Mouse (Mus musculus) liver, postnatal 0 days (tissue): ENCODE measurements around the gene Akap2. TPM values are rescaled to one million over a fixed set of nuclear protein-coding genes. Genes with fewer than 3 reads are reported as not detected.

Experiments
- ATAC-seq: fragments of 200-750 bp; cut with Nextera tagmentation; 2 replicates; pipeline ENCODE4 v1.8.0; 2017; ENCODE audit warnings: mild to moderate bottlenecking, moderate library complexity
- DNase-seq: peaks from one replicate; pipeline ENCODE4 v3.0.0-alpha.2; 2016
- H3K27ac ChIP-seq: fragments of 300-500 bp; sonication (generic); 2 replicates; pipeline ENCODE4 v1.5.1; 2014; ENCODE audit warnings: antibody characterized with exemption, moderate library complexity, mild to moderate bottlenecking, low read depth
- H3K27me3 ChIP-seq: fragments of 300-500 bp; sonication (generic); 2 replicates; pipeline ENCODE4 v1.6.1; 2014; ENCODE audit warnings: low read length, control low read depth, mixed read lengths; ENCODE audit not compliant: insufficient read depth
- H3K36me3 ChIP-seq: fragments of 300-500 bp; sonication (generic); replicated peaks from 2 replicates; pipeline ENCODE4 v1.6.1; 2014; ENCODE audit warnings: mild to moderate bottlenecking, control low read depth, low read length, moderate library complexity, mixed read lengths; ENCODE audit not compliant: insufficient read depth
- H3K4me1 ChIP-seq: fragments of 300-500 bp; sonication (generic); 2 replicates; pipeline ENCODE4 v1.6.1; 2014; ENCODE audit warnings: antibody characterized with exemption, mild to moderate bottlenecking, control low read depth; ENCODE audit not compliant: insufficient read depth
- H3K4me2 ChIP-seq: fragments of 300-500 bp; sonication (generic); 2 replicates; pipeline ENCODE4 v1.6.1; 2014; ENCODE audit warnings: low read depth, mild to moderate bottlenecking, low read length, moderate library complexity, mixed read lengths
- H3K4me3 ChIP-seq: fragments of 300-500 bp; sonication (generic); 2 replicates; pipeline ENCODE4 v1.5.1; 2014; ENCODE audit warnings: low read depth, low read length
- H3K9ac ChIP-seq: fragments of 300-500 bp; sonication (generic); replicated peaks from 2 replicates; pipeline ENCODE4 v1.6.1; 2014; ENCODE audit warnings: mild to moderate bottlenecking, moderate library complexity
- H3K9me3 ChIP-seq: fragments of 300-500 bp; sonication (generic); 2 replicates; pipeline ENCODE4 v1.6.1; 2016; ENCODE audit warnings: mild to moderate bottlenecking, control low read depth, low read length, mixed read lengths
- CTCF ChIP-seq: sonication (generic); IDR thresholded peaks from 2 replicates; pipeline ENCODE4 v1.5.1; 2016; ENCODE audit warnings: antibody characterized with exemption, low read depth
- EP300 ChIP-seq: IDR thresholded peaks from 2 replicates; pipeline ENCODE4 v1.6.1; 2016; ENCODE audit warnings: antibody characterized with exemption, low read depth, mild to moderate bottlenecking
- WGBS: fragments of 180-500 bp; shearing (Covaris S2); extraction: QIAGEN DNeasy Blood & Tissue Kit; methylation state at CpG from one replicate; pipeline ENCODE4 v1.1.7; 2014; ENCODE audit not compliant: insufficient replicate concordance; 5-methylcytosine and 5-hydroxymethylcytosine counted together
- polyA plus RNA-seq: library from polyadenylated mRNA; unstranded; fragments of >200 nt; fragmentation: Nextera tagmentation; extraction: Ambion mirVana; gene quantifications from 2 replicates; pipeline ENCODE4 v1.2.1, GENCODE M21; 2015

Akap2 gene
- polyA plus RNA-seq, 1 experiment from 2014 or later: 1.9 TPM

- no peak overlapping the region for H3K27ac ChIP-seq
- no peaks in the 10 kb centered on the region; the same call in 1 of the 2 replicates for H3K4me1 ChIP-seq
- H3K4me3 ChIP-seq: no peak overlapping the region
- H3K9ac ChIP-seq: no peak overlapping the region
- 76% methylated on average over 6 of the region's 6 CpGs for WGBS
- no peak overlapping the region for H3K4me2 ChIP-seq
- H3K36me3 ChIP-seq: no peaks in the 10 kb centered on the region
- ATAC-seq: no peak
- no peak for DNase-seq
- no peaks in the 10 kb centered on the region for H3K27me3 ChIP-seq
- TF ChIP-seq EP300: no peak
- no peak for TF ChIP-seq CTCF
- H3K9me3 ChIP-seq: no peaks in the 10 kb centered on the region
Measured at GRCm38 (mm10) chr4:57924556-57925071, 207.2 kb downstream of the Akap2 start.

GRCm38 (mm10) chr4:57927464-57928205, 210.2 kb downstream of the Akap2 start:
- DNase-seq: no peak
- Histone ChIP-seq H3K4me1 (peaks cover 6% of the 10 kb centered on the region; the same call in 1 of the 2 replicates), H3K9me3 (no peaks in the 10 kb centered on the region), H3K4me2 (no peak overlapping the region), H3K27me3 (no peaks in the 10 kb centered on the region), H3K4me3 (no peak overlapping the region), H3K27ac (no peak overlapping the region), H3K36me3 (no peaks in the 10 kb centered on the region), H3K9ac (no peak overlapping the region)
- no peak for ATAC-seq
- no peak for TF ChIP-seq EP300
- peak; percentile 73 for TF ChIP-seq CTCF
- 19% methylated on average over 3 of the region's 3 CpGs for WGBS

- peaks cover 6% of the 10 kb centered on the region; the same call in 1 of the 2 replicates for H3K4me1 ChIP-seq
- no peaks in the 10 kb centered on the region for H3K36me3 ChIP-seq
- no peaks in the 10 kb centered on the region for H3K9me3 ChIP-seq
- ATAC-seq (peak; percentile 44; the same call in 1 of the 2 replicates), DNase-seq (no peak)
- no peak overlapping the region for H3K9ac ChIP-seq
- no peaks in the 10 kb centered on the region for H3K27me3 ChIP-seq
- 35% methylated on average over 5 of the region's 5 CpGs for WGBS
- no peak overlapping the region for H3K27ac ChIP-seq
- H3K4me2 ChIP-seq: no peak overlapping the region
- TF ChIP-seq EP300 (no peak), CTCF (no peak)
- H3K4me3 ChIP-seq: no peak overlapping the region
Measured at GRCm38 (mm10) chr4:57930559-57931170, 213.2 kb downstream of the Akap2 start.

GRCm38 (mm10) chr4:57934181-57934580, 216.7 kb downstream of the Akap2 start:
- ATAC-seq (no peak), DNase-seq (no peak)
- no peaks in the 10 kb centered on the region for H3K9me3 ChIP-seq
- no peak overlapping the region for H3K27ac ChIP-seq
- H3K4me3 ChIP-seq: no peak overlapping the region
- H3K4me2 ChIP-seq: no peak overlapping the region
- no peaks in the 10 kb centered on the region for H3K27me3 ChIP-seq
- H3K9ac ChIP-seq: no peak overlapping the region
- H3K36me3 ChIP-seq: no peaks in the 10 kb centered on the region
- H3K4me1 ChIP-seq: peaks cover 6% of the 10 kb centered on the region; the same call in 1 of the 2 replicates
- WGBS: 61% methylated on average over 5 of the region's 5 CpGs
- no peak for TF ChIP-seq EP300
- no peak for TF ChIP-seq CTCF

- Histone ChIP-seq H3K4me3 (no peak overlapping the region), H3K4me2 (no peak overlapping the region), H3K27ac (no peak overlapping the region), H3K36me3 (no peaks in the 10 kb centered on the region), H3K4me1 (no peaks in the 10 kb centered on the region), H3K9me3 (no peaks in the 10 kb centered on the region), H3K27me3 (no peaks in the 10 kb centered on the region), H3K9ac (no peak overlapping the region)
- ATAC-seq (no peak), DNase-seq (no peak)
- TF ChIP-seq CTCF (no peak), EP300 (no peak)
- 78% methylated on average over 6 of the region's 6 CpGs for WGBS
Measured at GRCm38 (mm10) chr4:57937292-57937691, 219.8 kb downstream of the Akap2 start.

GRCm38 (mm10) chr4:57940631-57941030, 223.2 kb downstream of the Akap2 start:
- no peak overlapping the region for H3K4me3 ChIP-seq
- no peak for ATAC-seq
- 71% methylated on average over 4 of the region's 4 CpGs for WGBS
- H3K27ac ChIP-seq: no peak overlapping the region
- no peak for TF ChIP-seq EP300
- TF ChIP-seq CTCF: no peak
- H3K9me3 ChIP-seq: no peaks in the 10 kb centered on the region
- DNase-seq: no peak
- no peak overlapping the region for H3K4me2 ChIP-seq
- H3K27me3 ChIP-seq: no peaks in the 10 kb centered on the region
- no peaks in the 10 kb centered on the region for H3K4me1 ChIP-seq
- no peak overlapping the region for H3K9ac ChIP-seq
- H3K36me3 ChIP-seq: peaks cover 16% of the 10 kb centered on the region
